Mouse (Mus musculus): ENCODE data around the gene Wdcp.

GRCm38 (mm10) chr12:4840010-4840409 is 3.1 kb upstream of the Wdcp start:
- TF ChIP-seq POLR2A (IDR thresholded peaks at IDR 0.05; ENCODE audit: insufficient read depth, low read length) (no peak), EP300 (IDR thresholded peaks at IDR 0.05; ENCODE audit: insufficient read depth, low read depth, low read length) (no peak), CTCF (IDR thresholded peaks at IDR 0.05; ENCODE audit: low read depth, low read length) (no peak)
